Mouse (Mus musculus) liver (tissue): ENCODE measurements around the gene Dhps.
A peak's percentile ranks its signal among the peaks of the same experiment; 100 is the strongest.
"Not testable (repeated sequence)": the region's sequence is repeated elsewhere in the genome, so short reads cannot be mapped to it uniquely, and the experiment has no call there.

Source experiments
- DNase-seq: peaks from one replicate; pipeline ENCODE4 v3.0.0-alpha.2; 2020; ENCODE audit warnings: mixed read lengths

The Dhps gene

GRCm38 (mm10) chr8:85096850-85097249, 25.3 kb downstream of the Dhps start:
- no peak for DNase-seq

- DNase-seq, result no peak
Measured at GRCm38 (mm10) chr8:85100076-85100665, 28.6 kb downstream of the Dhps start.

GRCm38 (mm10) chr8:85113241-85113640, 41.7 kb downstream of the Dhps start:
- no peak for DNase-seq

GRCm38 (mm10) chr8:85115501-85115900, 43.9 kb downstream of the Dhps start:
- DNase-seq, result no peak

GRCm38 (mm10) chr8:85116984-85117383, 45.4 kb downstream of the Dhps start:
- DNase-seq, result no peak

DNA sequence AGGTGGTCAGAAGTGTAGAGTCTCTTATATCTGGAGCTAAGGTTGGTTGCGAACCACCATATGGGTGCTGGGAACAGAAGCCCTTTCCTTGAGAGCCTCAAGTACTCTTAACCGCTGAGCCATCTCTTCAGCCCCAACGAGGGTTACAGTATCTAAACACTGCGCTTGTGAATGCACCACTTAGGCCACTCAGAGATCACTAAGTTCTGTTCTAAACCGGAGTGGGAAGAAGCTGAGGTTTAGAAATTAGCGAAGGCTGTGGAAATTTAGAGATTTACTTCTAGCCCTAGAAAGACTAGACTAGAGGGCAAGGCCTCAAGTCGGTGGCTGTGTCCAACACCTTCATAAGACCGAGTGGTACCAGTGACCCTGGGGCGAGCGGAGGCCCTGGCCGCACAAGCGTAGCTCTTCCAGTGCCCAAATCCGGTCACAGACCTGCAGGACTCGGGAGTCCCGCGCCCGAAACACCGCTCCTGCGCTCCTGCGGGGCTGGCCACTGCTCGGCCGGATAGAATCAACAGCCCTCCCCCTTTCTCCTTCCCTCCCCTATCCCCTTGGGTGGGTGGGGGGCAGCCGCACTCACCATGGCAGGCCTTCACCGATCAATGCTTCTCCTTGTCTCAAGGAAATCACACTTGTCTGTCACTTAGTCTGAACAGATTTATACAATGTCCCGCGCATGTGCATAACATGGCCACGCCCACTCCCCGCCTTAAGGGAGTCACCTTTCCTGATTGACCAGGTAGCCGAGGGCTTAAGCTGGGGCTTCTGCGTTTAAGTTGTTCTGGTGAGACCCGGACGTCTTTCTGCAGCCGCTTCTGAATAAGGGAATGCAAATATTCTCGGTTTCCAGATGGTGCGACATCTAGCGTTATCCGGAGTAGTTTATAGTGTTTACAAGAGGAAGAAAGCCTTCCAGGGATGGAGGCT, 47.8 kb downstream of the Dhps start:
- peak; percentile 74 for DNase-seq

DNA sequence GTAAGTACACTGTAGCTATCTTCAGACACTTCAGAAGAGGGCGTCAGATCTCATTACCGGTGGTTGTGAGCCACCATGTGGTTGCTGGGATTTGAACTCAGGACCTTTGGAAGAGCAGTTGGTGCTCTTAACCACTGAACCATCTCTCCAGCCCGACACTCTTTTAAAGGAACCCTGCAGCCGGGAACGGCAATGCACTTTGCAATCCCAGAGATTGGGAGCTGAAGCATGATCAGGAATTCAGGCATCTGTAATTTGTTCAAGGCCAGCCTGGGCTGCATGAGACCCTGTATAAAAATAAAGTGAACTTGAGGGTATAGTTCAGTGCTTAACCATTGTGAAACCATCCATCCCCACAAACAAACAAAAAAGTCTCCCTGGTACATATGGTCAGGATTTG, 48.7 kb downstream of the Dhps start:
- not testable (repeated sequence) for DNase-seq

GRCm38 (mm10) chr8:85122995-85123394, 51.4 kb downstream of the Dhps start, which contains the start of gene Zfp791:
Gene Zfp791, minus strand, starts transcription at chr8:85123095.
- DNase-seq, result no peak

DNA sequence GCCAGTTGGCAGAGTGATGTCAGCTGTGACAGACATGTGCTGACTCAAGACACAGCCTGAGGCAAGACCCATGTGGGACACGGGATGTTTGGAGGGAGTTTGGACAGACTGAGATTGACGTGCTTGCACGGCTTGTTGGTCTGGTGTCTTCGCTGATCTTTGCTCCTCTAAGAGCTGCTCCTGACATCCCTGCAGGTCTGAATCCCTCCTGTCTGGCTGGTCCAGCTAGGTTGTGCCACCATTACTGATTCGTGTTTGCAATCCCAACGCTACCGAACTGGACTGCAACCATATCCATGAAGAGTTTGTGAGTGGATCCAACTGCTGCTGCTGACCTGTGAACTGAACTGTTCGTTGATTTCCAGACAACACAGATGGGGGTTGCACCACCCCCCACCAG, 52.1 kb downstream of the Dhps start:
- no peak for DNase-seq
